Mouse (Mus musculus): ENCODE data around the gene Cmah. TPM values are rescaled to one million over a fixed set of nuclear protein-coding genes. Genes with fewer than 3 reads are reported as not detected.

The Cmah gene
- 10 to 100 TPM; 34.6 to 46.9 TPM for total RNA-seq (2023)

GRCm38 (mm10) chr13:24327201-24327600 is at the start of gene Cmah:
Gene Cmah, plus strand, starts transcription at chr13:24327404.

GRCm38 (mm10) chr13:24280439-24281431 is 46.5 kb upstream of the Cmah start, which contains the start of gene Carmil1:
Gene Carmil1, minus strand, starts transcription at chr13:24280795.

Other genes with a start within 250 kb of the Cmah start
- gene Carmil1, start 46.6 kb upstream of the Cmah start, total RNA-seq (2023), result 1 to 10 TPM; 2.6 to 3.0 TPM